Mouse (Mus musculus): ENCODE data around the gene Irf1. TPM values are rescaled to one million over a fixed set of nuclear protein-coding genes. Genes with fewer than 3 reads are reported as not detected.

Irf1 gene
- polyA plus RNA-seq, 1 experiment from 2014 or later, result 15.3 TPM

GRCm38 (mm10) chr11:53792986-53793385, 23.2 kb downstream of the Irf1 start:
- H3K4me3 ChIP-seq (replicated peaks), result no peak overlapping the region
- H3K9ac ChIP-seq, result no peak overlapping the region
- H3K4me1 ChIP-seq, result peaks cover 51% of the 10 kb centered on the region
- H3K27me3 ChIP-seq, result no peaks in the 10 kb centered on the region
- H3K4me2 ChIP-seq, result no peak overlapping the region
- 71% methylated on average over 3 of the region's 3 CpGs for WGBS
- no peaks in the 10 kb centered on the region for H3K9me3 ChIP-seq (replicated peaks)
- no peak for ATAC-seq (replicated peaks; ENCODE audit: low FRiP score)
- no peak overlapping the region for H3K27ac ChIP-seq
- H3K36me3 ChIP-seq, result no peaks in the 10 kb centered on the region

GRCm38 (mm10) chr11:53794015-53794414, 24.2 kb downstream of the Irf1 start:
- Histone ChIP-seq H3K36me3 (no peaks in the 10 kb centered on the region), H3K4me2 (no peak overlapping the region), H3K4me1 (peaks cover 47% of the 10 kb centered on the region), H3K4me3 (replicated peaks) (no peak overlapping the region), H3K9ac (no peak overlapping the region), H3K9me3 (replicated peaks) (no peaks in the 10 kb centered on the region), H3K27ac (peak overlapping the region; percentile 81; the same call in 1 of the 2 replicates), H3K27me3 (no peaks in the 10 kb centered on the region)
- WGBS, result 64% methylated on average over 3 of the region's 3 CpGs
- ATAC-seq (replicated peaks; ENCODE audit: low FRiP score), result no peak

- Histone ChIP-seq H3K4me2 (peak overlapping the region; percentile 41), H3K27me3 (no peaks in the 10 kb centered on the region), H3K9ac (no peak overlapping the region), H3K36me3 (no peaks in the 10 kb centered on the region), H3K4me3 (replicated peaks) (no peak overlapping the region; the same call in 1 of the 2 replicates), H3K27ac (peak overlapping the region; percentile 81), H3K4me1 (peaks cover 43% of the 10 kb centered on the region), H3K9me3 (replicated peaks) (no peaks in the 10 kb centered on the region)
- peak; percentile 63 for ATAC-seq (replicated peaks; ENCODE audit: low FRiP score)
- 40% methylated on average over 25 of the region's 25 CpGs for WGBS
Observed at GRCm38 (mm10) chr11:53794671-53795557, 25.1 kb downstream of the Irf1 start.

GRCm38 (mm10) chr11:53795813-53796212, 26.0 kb downstream of the Irf1 start:
- Histone ChIP-seq H3K4me2 (no peak overlapping the region), H3K9ac (no peak overlapping the region), H3K9me3 (replicated peaks) (no peaks in the 10 kb centered on the region), H3K27me3 (no peaks in the 10 kb centered on the region), H3K4me1 (peaks cover 43% of the 10 kb centered on the region), H3K36me3 (no peaks in the 10 kb centered on the region), H3K4me3 (replicated peaks) (no peak overlapping the region), H3K27ac (peak overlapping the region; percentile 81)
- WGBS, result 59% methylated on average over 8 of the region's 8 CpGs
- no peak for ATAC-seq (replicated peaks; ENCODE audit: low FRiP score)

GRCm38 (mm10) chr11:53796409-53797151, 26.8 kb downstream of the Irf1 start:
- Histone ChIP-seq H3K27me3 (no peaks in the 10 kb centered on the region), H3K36me3 (no peaks in the 10 kb centered on the region), H3K4me2 (no peak overlapping the region), H3K9me3 (replicated peaks) (no peaks in the 10 kb centered on the region), H3K4me3 (replicated peaks) (no peak overlapping the region), H3K27ac (peak overlapping the region; percentile 81), H3K4me1 (peaks cover 43% of the 10 kb centered on the region), H3K9ac (no peak overlapping the region)
- ATAC-seq (replicated peaks; ENCODE audit: low FRiP score), result no peak
- 47% methylated on average over 12 of the region's 12 CpGs for WGBS

GRCm38 (mm10) chr11:53797386-53797920, 27.6 kb downstream of the Irf1 start:
- H3K4me3 ChIP-seq (replicated peaks), result no peak overlapping the region
- no peak overlapping the region for H3K9ac ChIP-seq
- no peaks in the 10 kb centered on the region for H3K9me3 ChIP-seq (replicated peaks)
- 55% methylated on average over 6 of the region's 6 CpGs for WGBS
- H3K27me3 ChIP-seq, result no peaks in the 10 kb centered on the region
- peak overlapping the region; percentile 81; the same call in 1 of the 2 replicates for H3K27ac ChIP-seq
- H3K4me2 ChIP-seq, result no peak overlapping the region
- H3K4me1 ChIP-seq, result peaks cover 43% of the 10 kb centered on the region
- H3K36me3 ChIP-seq, result no peaks in the 10 kb centered on the region
- ATAC-seq (replicated peaks; ENCODE audit: low FRiP score), result no peak

- ATAC-seq (replicated peaks; ENCODE audit: low FRiP score), result no peak
- no peak overlapping the region for H3K4me2 ChIP-seq
- no peak overlapping the region for H3K27ac ChIP-seq
- no peak overlapping the region for H3K9ac ChIP-seq
- H3K4me1 ChIP-seq, result peaks cover 43% of the 10 kb centered on the region
- 91% methylated on average over 10 of the region's 10 CpGs for WGBS
- no peak overlapping the region for H3K4me3 ChIP-seq (replicated peaks)
- H3K27me3 ChIP-seq, result no peaks in the 10 kb centered on the region
- H3K36me3 ChIP-seq, result no peaks in the 10 kb centered on the region
- no peaks in the 10 kb centered on the region for H3K9me3 ChIP-seq (replicated peaks)
Observed at GRCm38 (mm10) chr11:53798041-53798711, 28.4 kb downstream of the Irf1 start.

GRCm38 (mm10) chr11:53800036-53800435, 30.2 kb downstream of the Irf1 start:
- no peak overlapping the region for H3K9ac ChIP-seq

GRCm38 (mm10) chr11:53800975-53801374, 31.2 kb downstream of the Irf1 start:
- no peaks in the 10 kb centered on the region for H3K36me3 ChIP-seq
- H3K27ac ChIP-seq, result no peak overlapping the region
- 82% methylated on average over 5 of the region's 5 CpGs for WGBS
- no peak overlapping the region for H3K9ac ChIP-seq
- no peak for ATAC-seq (replicated peaks; ENCODE audit: low FRiP score)
- no peak overlapping the region for H3K4me3 ChIP-seq (replicated peaks)
- H3K9me3 ChIP-seq (replicated peaks), result no peaks in the 10 kb centered on the region
- H3K4me2 ChIP-seq, result no peak overlapping the region
- no peaks in the 10 kb centered on the region for H3K27me3 ChIP-seq
- H3K4me1 ChIP-seq, result peaks cover 20% of the 10 kb centered on the region

More at GRCm38 (mm10) chr11:53800036-53800435, 30.2 kb downstream of the Irf1 start:
- no peak for ATAC-seq (replicated peaks; ENCODE audit: low FRiP score)
- peaks cover 29% of the 10 kb centered on the region for H3K4me1 ChIP-seq
- no peak overlapping the region for H3K4me3 ChIP-seq (replicated peaks)
- H3K4me2 ChIP-seq, result no peak overlapping the region
- no peaks in the 10 kb centered on the region for H3K9me3 ChIP-seq (replicated peaks)
- H3K27ac ChIP-seq, result no peak overlapping the region
- H3K27me3 ChIP-seq, result no peaks in the 10 kb centered on the region
- 64% methylated on average over 4 of the region's 4 CpGs for WGBS
- no peaks in the 10 kb centered on the region for H3K36me3 ChIP-seq

- Histone ChIP-seq H3K4me1 (no peaks in the 10 kb centered on the region), H3K27me3 (no peaks in the 10 kb centered on the region), H3K36me3 (no peaks in the 10 kb centered on the region), H3K9ac (no peak overlapping the region), H3K4me2 (no peak overlapping the region), H3K27ac (no peak overlapping the region), H3K9me3 (replicated peaks) (no peaks in the 10 kb centered on the region), H3K4me3 (replicated peaks) (no peak overlapping the region)
- 75% methylated on average over 12 of the region's 12 CpGs for WGBS
- no peak for ATAC-seq (replicated peaks; ENCODE audit: low FRiP score)
Observed at GRCm38 (mm10) chr11:53803093-53803492, 33.3 kb downstream of the Irf1 start.

- Histone ChIP-seq H3K4me3 (replicated peaks) (no peak overlapping the region), H3K27ac (no peak overlapping the region), H3K36me3 (no peaks in the 10 kb centered on the region), H3K9ac (no peak overlapping the region), H3K27me3 (no peaks in the 10 kb centered on the region), H3K4me1 (no peaks in the 10 kb centered on the region), H3K9me3 (replicated peaks) (no peaks in the 10 kb centered on the region), H3K4me2 (no peak overlapping the region)
- WGBS, result 78% methylated on average over 6 of the region's 6 CpGs
- no peak for ATAC-seq (replicated peaks; ENCODE audit: low FRiP score)
Observed at GRCm38 (mm10) chr11:53803494-53803893, 33.7 kb downstream of the Irf1 start.
